13 mouse cellular contexts compared by ENCODE assay signal in genomic region chr15:36969794-36970193, GRCm38 (mm10). TPM values are rescaled to one million over a fixed set of nuclear protein-coding genes. Genes with fewer than 3 reads are reported as not detected.
A peak's percentile ranks its signal among the peaks of the same experiment; 100 is the strongest.
DNase-seq lines count a peak whose midpoint lies in the region; ATAC-seq and TF ChIP-seq lines count a peak whose summit lies in the region.
"Had no signal": no experiment of that assay in that cellular context is flagged by ENCODE, and none has a peak within 500 bp of the region (broad histone marks: within the 10 kb centered on the region; RNA-seq: fewer than 3 reads in every experiment).

No protein-coding gene starts in this region.

- H3K27ac ChIP-seq in gastrocnemius, adult 2 months = no peak overlapping the region
- peak overlapping the region; percentile 98; the same call in 1 of the 2 replicates for H3K27ac ChIP-seq in midbrain, embryonic 15.5 days
- no peak overlapping the region for H3K27ac ChIP-seq in midbrain, embryonic 10.5 days (replicated peaks)
- no peak overlapping the region for H3K27ac ChIP-seq in midbrain, postnatal 0 days (ENCODE audit: low read depth, low read length)
- H3K27ac ChIP-seq: limb, embryonic 13.5 days had no signal

- WGBS in midbrain, embryonic 15.5 days = 84% methylated on average over 5 of the region's 5 CpGs
- WGBS in midbrain, embryonic 10.5 days = 83% methylated on average over 5 of the region's 5 CpGs
- 89% methylated on average over 5 of the region's 5 CpGs for WGBS in midbrain, postnatal 0 days

- no peak overlapping the region for H3K4me3 ChIP-seq in gastrocnemius, adult 2 months
- H3K4me3 ChIP-seq in midbrain, embryonic 15.5 days = no peak overlapping the region
- H3K4me3 ChIP-seq in midbrain, embryonic 10.5 days = no peak overlapping the region
- no peak overlapping the region for H3K4me3 ChIP-seq in midbrain, postnatal 0 days (ENCODE audit: low read depth, low read length)
- H3K4me3 ChIP-seq: forebrain, embryonic 13.5 days; hindbrain, embryonic 13.5 days; limb, embryonic 13.5 days; megakaryocyte, embryonic 14.5 days had no signal

- H3K27me3 ChIP-seq in midbrain, embryonic 15.5 days (replicated peaks) = no peaks in the 10 kb centered on the region
- no peaks in the 10 kb centered on the region for H3K27me3 ChIP-seq in midbrain, embryonic 10.5 days (ENCODE audit: low read depth, poor library complexity, severe bottlenecking)
- no peaks in the 10 kb centered on the region for H3K27me3 ChIP-seq in midbrain, postnatal 0 days (ENCODE audit: insufficient read depth, low read length)
- H3K27me3 ChIP-seq: forebrain, embryonic 13.5 days; hindbrain, embryonic 13.5 days had no signal

- peak; percentile 30; the same call in 1 of the 2 replicates for TF ChIP-seq CTCF in gastrocnemius, adult 2 months (IDR thresholded peaks at IDR 0.05)
- TF ChIP-seq CTCF in midbrain, postnatal 0 days (IDR thresholded peaks at IDR 0.05) = peak; percentile 68

- peaks cover 39% of the 10 kb centered on the region for H3K4me1 ChIP-seq in midbrain, embryonic 15.5 days
- peaks cover 38% of the 10 kb centered on the region for H3K4me1 ChIP-seq in midbrain, embryonic 10.5 days
- peaks cover 20% of the 10 kb centered on the region; the same call in 1 of the 2 replicates for H3K4me1 ChIP-seq in midbrain, postnatal 0 days (ENCODE audit: insufficient read depth, low read length)

- H3K9ac ChIP-seq in midbrain, embryonic 15.5 days = no peak overlapping the region
- H3K9ac ChIP-seq in midbrain, postnatal 0 days (replicated peaks; ENCODE audit: low read length, poor library complexity, severe bottlenecking) = no peak overlapping the region
- H3K9ac ChIP-seq: limb, embryonic 13.5 days had no signal

- no peak overlapping the region for H3K4me2 ChIP-seq in midbrain, embryonic 15.5 days
- H3K4me2 ChIP-seq in midbrain, postnatal 0 days (ENCODE audit: low read depth, low read length, poor library complexity, severe bottlenecking) = no peak overlapping the region
- H3K4me2 ChIP-seq: forebrain, embryonic 13.5 days; limb, embryonic 13.5 days had no signal

- intact Hi-C loops in gastrocnemius, adult 2 months (cut with DNase I) = no loop called here

- no peak for ATAC-seq in midbrain, embryonic 15.5 days (replicated peaks)
- no peak for ATAC-seq in midbrain, postnatal 0 days (ENCODE audit: low FRiP score)
- ATAC-seq: forebrain, embryonic 13.5 days had no signal

- no peaks in the 10 kb centered on the region for H3K36me3 ChIP-seq in midbrain, embryonic 15.5 days (replicated peaks)
- no peaks in the 10 kb centered on the region for H3K36me3 ChIP-seq in midbrain, embryonic 10.5 days
- no peaks in the 10 kb centered on the region for H3K36me3 ChIP-seq in midbrain, postnatal 0 days (ENCODE audit: insufficient read depth, low read length)
- H3K36me3 ChIP-seq: hindbrain, embryonic 13.5 days; limb, embryonic 13.5 days had no signal

- DNase-seq in gastrocnemius, adult 2 months = no peak
- DNase-seq in gastrocnemius, adult 18-20 months (ENCODE audit: low spot score) = no peak
- no peak for DNase-seq in midbrain, embryonic 10.5 days (ENCODE audit: low spot score)
- peak; percentile 78 for DNase-seq in ES-CJ7 (ENCODE audit: low read depth, low spot score)
- DNase-seq in midbrain, postnatal 0 days (ENCODE audit: low spot score) = peak; percentile 39
- DNase-seq in spleen, postnatal 36 days (ENCODE audit: low spot score in 2 of 2) = no peak
- DNase-seq in urinary bladder, adult 18-20 months (ENCODE audit: low spot score in 2 of 2) = no peak
- DNase-seq: heart, adult 18-20 months had no signal

- no peaks in the 10 kb centered on the region for H3K9me3 ChIP-seq in midbrain, embryonic 15.5 days
- H3K9me3 ChIP-seq in midbrain, embryonic 10.5 days (replicated peaks) = no peaks in the 10 kb centered on the region
- no peaks in the 10 kb centered on the region for H3K9me3 ChIP-seq in midbrain, postnatal 0 days (ENCODE audit: low read length)
- H3K9me3 ChIP-seq: forebrain, embryonic 13.5 days; hindbrain, embryonic 13.5 days; limb, embryonic 13.5 days had no signal

RNA-seq across cellular contexts. Expression of gene Zfp706, which starts 37.8 kb away (rescaled TPM):
- 100 to 1,000 TPM; 109 to 129 TPM for total RNA-seq in gastrocnemius, adult 2 months (2021)
- total RNA-seq in gastrocnemius, adult 18-20 months (2021) = 100 to 1,000 TPM; 115 to 131 TPM
- polyA plus RNA-seq in midbrain, embryonic 15.5 days (2015; fragmentation: Nextera tagmentation; extraction: Ambion mirVana) = 414 TPM in 2 replicates
- 479 and 502 TPM in 2 replicates for polyA plus RNA-seq in midbrain, embryonic 10.5 days (2016; fragmentation: Nextera tagmentation; extraction: Ambion mirVana)
- total RNA-seq in midbrain, postnatal 0 days (2014; rRNA removed) = 56.4 and 89.2 TPM in 2 replicates
- polyA plus RNA-seq in midbrain, postnatal 0 days (2015; fragmentation: Nextera tagmentation; extraction: Ambion mirVana) = 476 and 513 TPM in 2 replicates

Comparison
In these comparisons a context has a peak if more than half of its experiments do, and no peak if none do; other contexts are left out.
1. DNase-seq: peak in ES-CJ7 (single experiment) and midbrain, postnatal 0 days (single experiment); none in gastrocnemius, adult 2 months (single experiment), gastrocnemius, adult 18-20 months (single experiment), midbrain, embryonic 10.5 days (single experiment), spleen, postnatal 36 days (0 of 2) and urinary bladder, adult 18-20 months (0 of 2).